Mouse (Mus musculus): ENCODE results near the gene Ndufa11.

Gene Ndufa11

GRCm38 (mm10) chr17:56716655-56717362 lies 758 bp upstream of the Ndufa11 start:
- DNase-seq: peak; percentile 97

- DNase-seq: no peak
These were observed 4.9 kb downstream of the Ndufa11 start for GRCm38 (mm10) chr17:56722441-56722840.

GRCm38 (mm10) chr17:56723419-56724161 lies 6.0 kb downstream of the Ndufa11 start:
- DNase-seq: no peak

DNA sequence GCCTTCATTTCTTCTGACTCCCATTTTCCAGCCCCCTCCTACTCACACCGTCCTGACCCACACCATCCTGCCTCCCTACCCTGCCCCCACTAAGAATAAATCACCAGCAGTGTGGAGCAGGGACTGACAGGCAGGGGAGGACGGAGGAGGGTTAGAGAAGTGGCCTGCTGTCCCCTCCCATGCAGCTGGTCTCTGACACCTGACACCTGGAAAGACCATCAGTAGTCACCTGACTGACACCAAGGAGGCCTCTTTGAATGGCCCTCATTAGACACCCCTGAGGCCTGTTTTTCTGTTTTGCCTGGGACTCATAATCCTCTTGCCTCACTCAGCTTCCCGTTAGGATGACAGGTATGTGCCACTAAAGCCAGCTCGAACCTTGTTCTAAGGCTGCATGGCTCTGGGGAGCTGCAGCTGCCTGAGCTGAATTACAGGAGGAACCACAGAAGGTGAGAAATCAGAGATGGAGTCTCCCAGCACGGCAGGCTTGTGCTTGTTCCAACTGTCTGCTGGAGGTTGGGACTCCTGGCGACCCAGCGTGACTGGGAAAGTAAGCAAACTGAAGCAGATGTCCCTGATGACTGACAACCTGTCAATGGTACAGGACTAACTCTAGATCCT lies 9.6 kb downstream of the Ndufa11 start:
- no peak for DNase-seq

DNA sequence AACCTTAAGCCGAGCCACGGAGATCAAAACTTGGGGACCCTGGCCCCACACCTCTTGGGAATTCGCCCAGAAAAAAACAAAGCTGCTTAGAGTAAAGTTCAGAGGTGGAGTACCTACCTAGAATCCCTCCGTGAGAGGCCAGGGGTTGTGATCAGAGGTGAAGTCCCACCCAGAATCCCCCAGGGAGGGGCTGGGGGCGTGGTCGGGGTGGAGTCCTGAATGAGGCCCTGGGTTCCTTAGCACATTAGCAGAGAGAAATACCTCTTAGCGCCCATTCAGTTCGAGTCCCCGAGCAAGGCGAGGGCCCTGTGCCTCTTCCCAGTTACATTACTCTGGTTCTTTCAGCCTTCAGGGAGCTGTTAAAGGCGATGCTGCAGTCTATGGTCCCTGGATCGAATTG lies 10.1 kb downstream of the Ndufa11 start:
- DNase-seq: no peak

GRCm38 (mm10) chr17:56728117-56728516 lies 10.6 kb downstream of the Ndufa11 start:
- DNase-seq: no peak

DNA sequence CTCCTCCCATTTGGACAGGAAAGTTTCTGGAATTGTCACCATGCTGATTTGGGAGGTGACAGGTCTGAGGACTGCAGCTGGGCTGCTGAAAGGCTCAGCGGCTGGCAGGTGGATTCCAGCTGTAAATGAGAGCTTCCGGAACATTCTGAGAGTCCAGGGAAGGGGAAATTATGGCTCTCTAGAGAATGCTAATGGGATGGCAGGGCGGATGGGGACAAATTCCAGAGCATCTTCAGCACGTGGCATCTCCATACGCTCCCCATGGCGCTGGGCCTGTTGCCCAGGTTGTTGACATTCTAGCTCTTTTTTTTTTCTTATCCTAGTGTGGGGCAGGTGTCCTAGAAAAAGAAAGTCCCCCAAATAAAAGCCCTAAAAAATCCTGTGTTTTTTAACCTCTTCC lies 11.6 kb downstream of the Ndufa11 start:
- DNase-seq: peak; percentile 48

- no peak for DNase-seq
These were observed 12.1 kb downstream of the Ndufa11 start for GRCm38 (mm10) chr17:56729656-56730055.

DNA sequence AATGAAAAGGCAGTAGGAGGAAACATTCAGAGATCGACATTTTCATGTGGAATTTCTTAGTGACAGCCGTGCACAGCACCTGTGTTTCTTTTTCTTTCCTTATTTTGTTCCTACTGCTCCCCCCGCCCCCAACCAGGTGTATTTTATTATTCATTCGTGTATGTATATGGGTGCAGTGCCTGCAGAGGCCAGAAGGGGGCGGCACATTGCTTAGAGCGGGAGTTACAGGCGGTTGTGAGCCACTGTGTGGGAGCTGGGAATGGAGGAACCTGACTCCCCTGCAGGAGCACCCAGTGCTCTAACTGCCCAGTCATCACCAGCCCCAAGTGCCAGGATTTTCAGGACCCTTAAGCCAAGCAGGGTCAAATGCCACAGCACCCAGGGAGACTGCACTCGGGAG lies 19.0 kb downstream of the Ndufa11 start:
- no peak for DNase-seq

- no peak for DNase-seq
These were observed 20.7 kb downstream of the Ndufa11 start for GRCm38 (mm10) chr17:56738221-56738620.

GRCm38 (mm10) chr17:56740118-56740787 lies 22.7 kb downstream of the Ndufa11 start:
- DNase-seq: no peak

DNA sequence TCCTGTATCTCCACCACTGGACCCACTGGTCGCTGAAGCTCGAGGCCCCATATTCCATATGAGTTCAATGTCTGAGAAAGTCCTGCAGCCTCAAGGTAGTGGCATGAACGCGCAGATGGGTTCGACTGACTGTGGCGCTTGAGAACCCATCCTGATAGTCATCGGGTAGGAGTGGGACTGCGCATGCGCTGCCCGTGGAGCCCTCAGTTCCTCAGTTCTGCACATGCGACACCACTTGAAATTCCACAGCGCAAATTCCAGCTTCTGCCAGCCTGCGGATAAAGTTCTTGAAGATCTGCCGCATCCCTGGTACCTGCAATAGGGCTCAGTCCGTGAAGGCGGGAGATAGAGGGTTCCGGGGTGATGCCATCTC lies 23.2 kb downstream of the Ndufa11 start:
- no peak for DNase-seq

- no peak for DNase-seq
These were observed 26.6 kb downstream of the Ndufa11 start for GRCm38 (mm10) chr17:56744173-56744572.

DNA sequence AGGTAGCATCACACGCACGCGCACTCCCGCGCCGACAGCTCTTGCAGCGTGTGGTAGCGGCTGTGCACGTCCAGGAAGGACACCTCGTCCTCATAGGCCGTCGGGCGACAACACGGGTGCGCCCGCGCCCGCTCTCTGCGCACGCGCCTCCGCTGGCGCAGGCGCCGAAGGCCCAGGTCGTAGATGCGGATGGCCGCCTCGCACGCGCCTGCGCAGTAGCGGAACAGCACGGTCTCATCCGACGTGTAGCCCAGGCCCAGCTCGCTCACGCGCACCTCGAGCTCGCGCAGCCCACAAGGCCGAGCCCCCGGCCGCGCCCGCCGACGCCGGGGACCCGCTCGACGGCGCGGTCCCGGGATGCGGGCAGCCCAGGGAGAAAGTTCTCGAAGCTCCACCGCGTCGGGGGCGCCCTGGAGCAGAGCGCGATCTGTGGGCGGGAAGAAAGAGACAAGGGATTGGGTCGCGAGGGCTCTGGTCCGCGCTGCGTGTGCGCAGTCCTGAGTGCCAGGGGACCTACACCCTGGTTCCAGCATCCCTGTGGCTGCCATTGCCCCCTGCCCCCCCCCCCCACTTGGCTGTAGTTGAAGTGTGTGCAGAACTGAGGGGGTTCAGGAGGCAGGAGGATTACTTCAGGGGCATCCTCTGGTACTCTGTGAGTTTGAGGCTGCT lies 34.0 kb downstream of the Ndufa11 start:
- no peak for DNase-seq

- no peak for DNase-seq
These were observed 35.9 kb downstream of the Ndufa11 start for GRCm38 (mm10) chr17:56753452-56753851.

- DNase-seq: no peak
These were observed 37.0 kb downstream of the Ndufa11 start for GRCm38 (mm10) chr17:56754271-56755185.

GRCm38 (mm10) chr17:56756703-56757399 lies 39.3 kb downstream of the Ndufa11 start:
- DNase-seq: no peak

GRCm38 (mm10) chr17:56757416-56758123 lies 40.0 kb downstream of the Ndufa11 start, which contains the start of gene Nrtn:
Gene Nrtn, minus strand, starts transcription at chr17:56757530.
- DNase-seq: peak; percentile 39

DNA sequence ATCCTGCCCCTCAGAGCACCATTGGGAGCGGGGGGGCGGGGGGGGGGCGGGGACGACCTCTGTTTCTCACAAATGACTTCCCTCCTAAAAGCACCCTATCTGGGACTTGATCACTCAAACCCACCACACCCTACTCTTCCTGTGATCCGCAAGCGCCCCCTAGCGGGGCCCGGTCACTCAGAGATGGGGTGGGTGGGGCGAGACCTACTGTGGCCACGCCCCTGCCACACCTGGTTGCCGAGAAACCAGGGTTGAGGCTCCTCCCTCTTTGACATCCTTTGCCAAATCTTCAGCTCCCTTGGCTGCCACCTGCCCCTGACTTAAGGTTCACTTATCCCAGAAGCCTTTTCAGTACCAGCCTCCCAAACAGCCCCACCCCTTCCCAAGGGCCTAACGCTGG lies 40.6 kb downstream of the Ndufa11 start:
- DNase-seq: peak; percentile 72

DNA sequence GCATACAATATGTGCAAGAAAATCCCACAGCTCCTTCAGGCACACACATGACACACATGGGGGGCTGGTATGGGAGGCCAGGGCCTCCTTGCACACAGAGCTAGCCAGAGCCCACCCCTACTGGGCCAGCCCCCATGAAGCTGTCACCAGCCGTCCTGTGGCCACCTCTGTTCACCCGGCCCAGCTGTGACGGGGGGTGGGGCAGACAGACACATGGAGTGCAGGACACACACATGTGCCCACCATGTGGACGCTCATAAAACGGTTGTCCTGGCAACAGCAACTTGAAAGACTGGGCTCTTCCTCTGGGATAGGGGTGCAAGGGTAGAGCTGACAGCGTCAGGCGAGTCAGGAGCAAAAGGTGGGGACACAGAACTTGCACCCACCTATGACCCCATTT lies 41.7 kb downstream of the Ndufa11 start:
- peak; percentile 50 for DNase-seq

Data from cerebellum, adult 9-11 months (tissue).